Mouse (Mus musculus): ENCODE measurements around the gene Mtln.

Gene Mtln

DNA sequence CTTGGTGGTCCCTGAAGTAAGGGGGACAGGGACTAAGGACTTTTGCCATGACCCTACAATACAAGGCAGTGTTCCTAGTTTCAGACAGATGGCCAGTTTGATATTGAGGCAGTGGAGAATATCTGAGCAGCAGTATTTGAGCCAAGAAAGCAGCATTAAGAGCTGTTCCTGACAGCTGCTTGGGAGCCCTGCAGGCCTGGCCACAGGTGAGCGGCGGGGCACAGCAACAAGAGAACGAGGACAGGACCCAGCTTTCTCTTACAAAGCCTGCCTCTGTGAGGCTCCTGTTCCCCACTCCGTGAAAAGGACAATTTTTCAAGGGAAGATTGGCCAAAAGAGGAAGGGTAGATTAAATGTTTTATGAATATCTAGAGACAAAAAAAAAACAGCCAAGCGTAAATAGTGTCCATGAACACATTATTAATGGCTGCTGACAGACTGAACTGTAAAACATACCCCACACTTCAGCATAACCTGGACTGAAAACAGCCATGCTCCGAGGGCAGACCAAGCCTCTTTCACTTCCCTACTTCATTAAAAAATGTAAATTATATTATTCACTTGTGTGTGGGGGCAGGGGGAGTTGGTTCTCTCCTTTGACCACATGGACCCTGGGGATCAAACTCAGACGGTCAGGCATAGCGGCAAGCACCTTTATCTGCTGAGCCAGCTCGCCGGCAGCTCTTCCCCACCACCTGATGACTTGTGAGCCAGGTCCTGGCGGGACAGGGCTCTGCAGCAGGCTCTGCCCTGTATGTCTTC lies 40.3 kb downstream of the Mtln start:
- no peak for DNase-seq (ENCODE audit: low spot score)

DNA sequence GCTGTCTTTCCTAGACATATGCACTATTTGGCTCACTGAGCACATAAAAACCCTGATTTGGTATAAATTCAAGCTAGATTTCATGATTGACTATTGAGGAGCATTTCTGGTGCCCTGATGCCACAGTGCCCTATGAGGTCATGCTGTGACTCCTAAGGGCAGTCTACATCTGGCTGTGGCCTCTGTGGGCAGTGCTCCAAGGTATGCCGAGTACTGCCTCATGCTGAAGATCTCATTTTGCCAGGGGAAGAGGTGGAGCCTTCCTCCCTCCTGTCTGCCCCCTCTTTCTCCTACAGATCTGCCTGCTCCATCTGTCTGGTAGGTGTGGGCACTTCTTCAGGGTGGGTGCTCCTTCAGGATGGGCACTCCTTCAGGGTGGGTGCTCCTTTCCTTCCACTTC lies 42.9 kb downstream of the Mtln start:
- DNase-seq (ENCODE audit: low spot score): no peak

DNA sequence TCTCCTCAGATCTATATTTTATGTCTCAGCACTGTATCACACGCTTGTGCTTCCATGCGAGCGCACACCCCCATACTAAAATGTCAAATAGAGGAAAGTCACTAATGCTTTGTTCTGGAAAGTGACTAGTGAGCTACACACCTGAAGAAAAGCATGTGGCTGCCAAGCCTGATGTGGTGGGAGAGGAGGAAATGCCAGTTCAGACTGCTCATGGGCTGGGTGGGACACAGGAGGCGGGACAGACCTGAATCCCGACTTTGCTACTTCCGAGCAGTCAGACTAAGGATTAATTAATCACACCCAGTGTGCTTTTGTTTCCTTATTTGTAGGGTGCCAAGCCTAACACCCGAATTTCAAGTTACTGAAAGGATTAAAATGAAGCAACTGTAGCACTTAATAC lies 44.0 kb downstream of the Mtln start:
- DNase-seq (ENCODE audit: low spot score): no peak

DNA sequence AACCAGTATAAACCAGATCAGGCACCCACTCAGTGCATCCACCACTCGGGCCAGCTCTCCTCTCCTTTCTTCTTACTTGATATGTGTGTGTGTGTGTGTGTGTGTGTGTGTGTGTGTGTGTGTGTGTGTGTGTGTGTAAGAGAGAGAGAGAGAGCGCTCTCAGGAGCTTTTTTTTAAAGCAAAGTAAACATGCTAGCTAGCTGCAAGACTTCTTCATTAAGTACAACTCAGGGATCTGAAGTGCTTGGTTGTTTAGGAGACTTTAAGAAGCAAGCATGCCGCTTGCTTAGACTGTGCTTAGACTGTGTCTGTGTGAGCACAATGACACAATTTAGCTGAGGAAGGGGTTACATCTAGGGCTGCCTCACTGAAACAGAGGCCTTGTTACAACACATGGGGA lies 49.7 kb downstream of the Mtln start:
- no peak for DNase-seq (ENCODE audit: low spot score)
